Mouse (Mus musculus) lung, postnatal 0 days (tissue): ENCODE data around the gene Chpt1.

Source experiments
- CTCF ChIP-seq: IDR thresholded peaks from 2 replicates; pipeline ENCODE4 v1.5.1; 2016; ENCODE audit warnings: antibody characterized with exemption, mild to moderate bottlenecking
- EP300 ChIP-seq: IDR thresholded peaks from 2 replicates; pipeline ENCODE4 v1.6.1; 2016; ENCODE audit warnings: antibody characterized with exemption, mild to moderate bottlenecking, control low read depth

GRCm38 (mm10) chr10:88404220-88404619, 99.7 kb downstream of the Chpt1 start:
- TF ChIP-seq CTCF (no peak), EP300 (no peak)
